Mouse (Mus musculus) kidney, adult 2 months (tissue): ENCODE results near the gene Zfp273.

Source experiments
- CTCF ChIP-seq: fragments of 200-500 bp; conservative IDR thresholded peaks from 2 replicates; pipeline ENCODE4 v1.5.1; 2011; ENCODE audit warnings: low read depth, mild to moderate bottlenecking, control low read depth, low read length, moderate library complexity, mixed read lengths; ENCODE audit not compliant: insufficient read depth, insufficient read length
- POLR2A ChIP-seq: fragments of 200-500 bp; IDR thresholded peaks from one replicate; pipeline ENCODE4 v1.6.1; 2011; ENCODE audit warnings: low read depth, low read length, control low read depth

- TF ChIP-seq POLR2A (no peak), CTCF (no peak)
Observed at GRCm38 (mm10) chr13:67857317-67857716, 43.8 kb downstream of the Zfp273 start.
